Mouse (Mus musculus) gastrocnemius, postnatal 10 days (tissue): ENCODE data around the gene Tinag. TPM values are rescaled to one million over a fixed set of nuclear protein-coding genes. Genes with fewer than 3 reads are reported as not detected.
"Not testable (repeated sequence)": the region's sequence is repeated elsewhere in the genome, so short reads cannot be mapped to it uniquely, and the experiment has no call there.

Experiments
- DNase-seq: peaks from one replicate; pipeline ENCODE4 v3.0.0; 2021; ENCODE audit warnings: mixed read lengths
- long read RNA-seq, 2 experiments: library from polyadenylated mRNA; stranded (forward); transcript quantifications; one replicate each; pipeline ENCODE4 v2.0.0; 2021
- total RNA-seq, 2 experiments: library from RNA; stranded (reverse); gene quantifications; 2 replicates each; pipeline ENCODE4 v1.2.3; 2021

Tinag gene
- total RNA-seq: not detected
- long read RNA-seq, experiment 1: 0 reads
- long read RNA-seq, experiment 2: 0 reads

DNA sequence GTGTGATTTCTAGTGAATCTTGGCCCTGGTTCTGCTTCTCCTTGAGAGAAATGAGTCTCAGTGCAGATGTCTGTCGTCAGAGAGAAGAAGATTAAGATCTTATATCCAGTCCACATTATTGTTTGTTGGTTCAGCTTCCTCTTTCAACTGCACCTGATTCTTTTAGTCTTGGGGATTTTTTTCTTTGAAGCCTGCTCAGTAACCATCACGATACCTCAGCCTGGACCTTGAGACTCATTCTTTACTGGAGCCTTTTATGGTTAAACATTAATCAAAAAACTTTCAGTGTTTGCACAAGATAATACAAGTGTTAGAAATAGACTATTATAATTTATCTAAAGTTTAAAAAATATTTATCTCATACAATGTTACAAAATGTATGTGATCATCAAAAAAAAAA lies at the start of gene Tinag:
TSS of gene Tinag (minus strand) at position 210 of the 400 bp plus-strand sequence.
- no peak for DNase-seq

DNA sequence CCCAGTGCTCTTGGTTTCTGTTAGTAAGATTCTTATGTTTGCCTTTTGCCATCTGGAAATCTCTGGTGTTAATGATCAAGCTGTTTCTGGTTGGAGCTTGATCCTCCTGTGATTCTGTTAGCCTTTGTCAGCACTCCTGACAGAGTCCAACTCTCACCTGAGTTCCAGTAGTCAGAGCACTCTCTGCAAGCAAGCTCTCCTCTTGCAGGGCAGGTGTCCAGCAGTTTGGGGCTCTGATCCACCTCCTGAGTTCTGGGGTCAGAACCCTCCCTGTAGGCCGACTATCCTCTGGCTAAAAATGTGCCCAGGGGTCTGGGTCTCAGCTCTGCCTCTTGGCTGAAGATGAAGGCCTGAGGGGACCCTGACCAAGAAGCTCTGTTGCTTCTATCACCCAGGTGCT lies 37.6 kb upstream of the Tinag start:
- not testable (repeated sequence) for DNase-seq

DNA sequence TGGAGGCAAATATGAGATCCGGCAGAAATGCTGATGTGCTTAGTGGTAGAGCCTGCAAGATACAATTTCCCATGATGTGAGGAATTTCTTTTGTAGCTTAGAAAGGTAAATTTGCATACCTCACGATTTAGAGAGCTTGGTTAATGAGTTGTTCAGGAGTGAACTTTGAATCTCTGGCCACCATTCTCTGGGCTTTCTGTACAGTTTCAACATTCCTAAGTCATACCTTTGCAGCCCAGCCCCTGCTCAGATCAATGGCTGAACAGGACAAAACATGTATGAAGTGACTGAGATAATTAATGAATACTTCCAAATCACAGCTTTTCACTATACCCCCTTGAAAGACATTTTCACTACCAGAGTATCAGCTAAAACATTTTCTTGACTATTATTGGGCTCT lies 26.1 kb upstream of the Tinag start:
- no peak for DNase-seq

DNA sequence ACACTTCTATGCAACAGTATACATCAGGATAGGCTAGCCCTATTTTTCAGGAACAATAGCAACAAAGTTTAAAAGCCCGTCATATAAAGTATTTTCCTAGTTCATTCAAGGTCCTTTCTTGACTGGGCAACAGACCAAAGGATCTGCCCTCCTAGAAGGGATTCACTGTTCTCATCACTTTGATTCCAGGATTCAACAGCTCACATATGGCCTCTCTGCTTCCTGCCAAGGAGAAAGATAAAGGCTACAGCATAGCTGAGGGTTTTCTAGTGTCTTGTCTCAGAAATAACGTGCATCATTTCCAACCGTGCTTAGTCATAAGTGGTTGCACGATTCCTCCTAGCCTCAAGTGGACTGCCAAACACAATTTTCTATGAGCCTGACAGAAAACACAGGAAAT lies 11.0 kb upstream of the Tinag start:
- DNase-seq: no peak

DNA sequence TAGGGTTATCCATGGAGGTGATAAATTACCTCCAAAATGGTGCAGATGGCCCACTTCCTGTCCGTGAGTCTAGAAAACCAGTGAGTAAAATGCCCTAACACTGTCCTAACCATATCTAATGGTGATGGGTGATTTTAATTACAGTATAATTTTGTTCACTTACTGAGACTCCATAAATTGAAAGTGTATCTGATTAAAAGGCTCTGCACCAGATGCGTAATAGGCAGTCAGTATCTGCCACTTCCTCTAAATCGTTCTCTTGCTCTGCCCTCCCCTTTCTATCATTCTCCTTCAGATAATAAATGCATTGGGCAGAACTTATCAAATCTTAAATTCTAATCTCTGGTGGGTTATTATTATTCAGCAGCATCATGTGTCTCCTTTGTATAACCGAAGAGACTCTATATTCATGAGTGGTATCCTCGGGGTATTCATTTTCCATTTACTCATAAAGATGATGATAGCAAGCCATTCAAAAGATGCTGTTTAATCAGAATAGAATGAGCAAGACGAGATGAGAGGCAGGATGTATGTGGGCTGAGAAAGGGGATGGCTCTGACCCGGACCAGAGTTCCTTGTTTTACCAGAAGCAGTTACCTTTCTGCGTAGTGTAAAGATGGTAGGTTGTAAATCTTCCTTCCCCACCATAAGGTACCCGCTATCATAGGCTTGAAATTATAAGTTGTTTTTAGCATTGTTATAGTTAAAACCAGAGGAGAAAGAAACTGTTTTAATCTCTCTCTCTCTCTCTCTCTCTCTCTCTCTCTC lies 9.0 kb upstream of the Tinag start:
- no peak for DNase-seq

DNA sequence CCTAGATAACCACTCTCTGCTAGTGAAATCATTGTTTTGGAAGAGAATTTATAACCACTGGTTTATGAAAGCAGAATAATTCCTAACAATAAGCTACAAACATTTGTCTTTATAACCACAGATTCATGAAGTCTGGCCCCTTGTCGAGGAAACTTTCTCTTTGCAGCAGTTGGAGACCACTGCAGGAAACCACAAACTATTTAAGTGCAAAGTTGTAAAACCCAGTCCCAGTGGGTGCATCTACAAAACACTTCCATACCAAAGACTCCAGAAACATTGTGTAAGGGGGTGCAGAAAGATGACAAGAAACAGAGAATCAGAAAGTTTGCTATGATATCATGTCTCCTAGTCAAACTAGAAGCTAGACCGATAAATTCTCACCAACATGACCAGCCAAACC lies 5.8 kb upstream of the Tinag start:
- DNase-seq: no peak

DNA sequence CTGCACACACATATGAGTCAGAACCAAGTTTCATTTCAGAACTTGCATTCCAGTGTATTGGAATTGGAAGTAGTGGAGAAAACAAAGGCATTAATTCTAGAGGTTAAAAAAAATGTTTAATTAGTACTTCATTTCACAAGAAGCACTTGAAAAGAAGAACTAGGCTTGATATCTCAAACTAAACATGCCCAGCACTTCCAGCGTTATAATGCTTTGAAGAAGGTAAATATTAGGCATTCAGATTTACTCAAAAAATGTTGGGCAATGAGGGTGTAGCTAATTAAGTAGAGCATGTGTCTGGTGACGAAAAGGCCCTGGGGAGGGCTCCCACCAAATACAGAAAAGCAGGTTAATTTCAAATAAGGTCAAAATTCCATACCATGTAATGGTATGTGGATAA lies 4.1 kb upstream of the Tinag start:
- no peak for DNase-seq

DNA sequence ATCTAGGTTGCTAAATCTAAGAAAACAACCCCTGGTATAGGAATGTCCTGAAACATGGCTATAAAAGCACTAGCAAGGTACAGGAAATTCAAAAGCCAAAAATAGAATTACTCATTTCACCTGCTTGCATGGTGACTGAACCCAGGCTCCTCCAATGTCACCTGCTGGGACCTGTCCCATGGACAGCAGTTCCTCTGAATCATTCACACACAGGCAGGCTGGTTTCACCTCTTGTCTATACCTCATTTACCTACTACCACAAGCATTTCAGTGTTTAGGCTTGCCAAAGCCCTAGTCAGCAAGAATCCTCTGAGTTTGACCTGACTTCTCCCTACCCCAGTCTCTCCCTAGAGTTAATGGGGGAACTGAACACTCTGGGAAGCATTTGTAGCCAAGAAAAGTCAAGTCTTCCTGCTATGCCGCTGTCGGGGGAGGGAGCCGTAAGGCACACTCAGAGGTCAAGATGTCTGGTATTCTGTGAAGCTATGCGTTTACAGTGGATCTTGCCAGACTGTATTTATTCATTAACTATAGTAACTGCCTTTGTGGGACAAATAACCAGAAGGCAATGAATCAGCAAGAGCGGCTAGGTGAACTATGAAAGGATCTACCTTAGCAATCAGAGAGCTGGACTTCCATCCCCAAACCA lies 597 bp upstream of the Tinag start:
- DNase-seq: no peak

DNA sequence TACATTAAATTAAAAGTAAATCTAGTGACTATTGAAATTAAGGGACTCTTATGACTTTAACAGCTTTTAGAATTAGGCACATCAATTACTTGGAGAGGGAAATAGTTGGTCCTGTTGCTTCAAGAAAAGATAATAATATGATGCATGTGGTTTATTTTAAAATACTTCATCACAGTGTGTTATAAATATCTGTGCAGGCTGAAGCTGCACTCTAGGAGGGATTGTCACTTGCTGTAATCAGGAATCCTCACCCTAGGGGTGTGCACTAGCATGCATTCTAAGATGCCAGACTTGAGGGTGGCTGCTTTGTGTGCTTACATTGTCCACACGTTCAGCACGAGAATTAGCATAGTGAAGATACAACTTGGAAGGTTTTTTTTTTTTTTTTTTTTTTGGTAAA lies 10.2 kb downstream of the Tinag start:
- no peak for DNase-seq

DNA sequence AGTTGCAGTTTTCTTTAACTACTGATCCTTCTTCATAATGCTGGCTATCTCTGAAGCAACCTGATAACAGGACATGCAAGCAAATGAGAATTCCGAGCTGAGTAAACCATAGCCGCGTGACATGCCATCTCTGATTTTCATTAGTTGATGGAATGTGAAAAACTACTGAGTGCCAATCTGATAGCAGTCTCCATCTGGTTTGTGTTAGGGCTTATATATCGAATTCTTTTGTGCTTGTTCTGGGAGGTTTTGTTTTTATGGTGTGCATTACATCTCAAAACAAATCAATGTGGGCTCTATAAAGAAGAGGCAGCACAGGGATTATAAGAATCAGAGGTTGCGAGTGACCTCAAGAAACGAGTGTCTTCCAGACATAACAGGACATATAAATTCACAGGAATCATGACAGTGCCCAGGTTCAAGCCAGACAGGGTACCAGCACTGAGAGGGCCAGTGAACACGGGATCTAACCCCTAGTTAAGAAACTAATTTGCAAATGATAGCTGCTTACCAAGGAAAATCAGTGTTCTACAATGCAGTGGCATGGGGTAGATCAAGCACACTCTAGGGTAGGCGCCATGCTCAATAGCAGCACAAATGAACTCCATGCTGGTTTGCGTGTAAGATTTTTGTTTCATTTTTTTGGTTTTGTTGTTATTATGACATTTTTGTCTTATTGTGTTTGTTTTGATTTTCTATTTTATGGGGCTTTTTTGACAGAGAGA lies 13.0 kb downstream of the Tinag start:
- DNase-seq: no peak

DNA sequence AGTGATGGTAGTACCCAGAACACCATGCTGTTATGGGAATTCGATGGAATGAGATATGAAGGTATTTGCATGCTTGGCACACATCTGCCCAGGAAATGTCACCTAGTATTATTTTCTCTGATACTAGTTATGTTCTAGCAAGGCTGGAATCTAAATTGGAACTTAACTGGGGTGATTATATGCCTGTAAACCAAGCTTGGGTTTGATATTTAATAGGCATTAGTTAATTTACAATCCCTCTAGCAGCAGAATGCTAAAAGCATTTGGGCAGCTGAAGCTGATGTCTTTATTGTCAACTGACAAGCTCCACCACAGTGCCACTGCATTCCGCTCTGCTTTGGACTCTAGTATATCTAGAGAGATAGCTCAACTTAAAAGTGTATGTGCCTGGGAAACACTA lies 20.3 kb downstream of the Tinag start:
- no peak for DNase-seq

DNA sequence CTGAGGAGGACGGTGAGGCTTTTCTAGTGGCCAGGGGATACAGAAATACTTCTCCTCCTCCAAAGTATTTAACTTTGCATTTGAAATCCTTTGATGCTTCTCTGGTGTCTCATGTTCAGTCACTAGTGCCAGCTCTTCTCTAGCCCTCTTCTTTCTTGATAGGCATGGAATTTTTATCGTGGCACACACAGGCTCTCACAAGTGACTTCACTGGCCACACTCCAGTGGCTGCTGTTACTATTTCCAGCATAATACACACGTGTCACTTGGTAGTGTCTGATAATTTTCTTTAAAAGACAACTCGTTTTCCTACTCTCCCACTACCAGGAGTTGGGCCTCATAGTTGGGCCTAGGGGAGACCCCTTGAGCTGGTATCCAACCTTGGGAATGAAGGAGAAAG lies 26.7 kb downstream of the Tinag start:
- no peak for DNase-seq

DNA sequence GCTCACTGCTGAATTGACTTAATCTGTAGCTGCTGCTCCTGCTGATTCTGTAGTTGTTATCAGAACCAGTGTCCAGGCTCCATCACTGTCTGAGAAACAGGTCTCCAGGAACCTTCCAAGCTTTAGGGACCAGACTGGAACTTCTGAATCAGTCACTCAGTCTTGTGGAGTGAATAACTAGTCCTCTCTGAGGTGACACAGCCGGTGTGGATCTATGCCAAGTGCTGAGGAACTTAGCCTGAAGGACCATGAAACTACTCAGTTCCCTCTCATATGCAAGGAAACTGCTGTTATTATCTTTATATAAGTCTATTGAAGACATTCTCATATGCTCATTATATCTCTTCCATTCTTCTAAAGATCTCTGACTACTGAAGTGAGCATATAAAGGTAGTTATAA lies 49.6 kb downstream of the Tinag start:
- DNase-seq: no peak

DNA sequence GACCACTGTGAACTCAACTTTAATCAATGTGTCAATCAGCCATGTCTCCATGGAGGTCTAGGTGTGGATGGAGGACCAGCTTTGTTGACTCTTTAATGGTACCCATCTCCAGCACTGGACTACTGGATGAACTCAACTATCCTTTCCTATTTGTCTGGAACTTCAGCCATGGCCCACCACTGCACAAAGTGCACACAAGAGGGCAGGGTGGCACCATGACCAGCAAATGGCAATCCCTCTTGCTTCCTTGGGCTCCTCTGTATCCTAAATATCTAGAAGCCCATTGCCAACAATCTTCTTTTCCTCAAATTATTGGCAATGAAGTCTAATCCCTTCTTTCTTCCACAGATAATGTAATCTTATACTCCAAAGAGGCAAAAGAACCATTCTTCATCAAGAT lies 55.6 kb downstream of the Tinag start:
- peak; percentile 7 for DNase-seq

DNA sequence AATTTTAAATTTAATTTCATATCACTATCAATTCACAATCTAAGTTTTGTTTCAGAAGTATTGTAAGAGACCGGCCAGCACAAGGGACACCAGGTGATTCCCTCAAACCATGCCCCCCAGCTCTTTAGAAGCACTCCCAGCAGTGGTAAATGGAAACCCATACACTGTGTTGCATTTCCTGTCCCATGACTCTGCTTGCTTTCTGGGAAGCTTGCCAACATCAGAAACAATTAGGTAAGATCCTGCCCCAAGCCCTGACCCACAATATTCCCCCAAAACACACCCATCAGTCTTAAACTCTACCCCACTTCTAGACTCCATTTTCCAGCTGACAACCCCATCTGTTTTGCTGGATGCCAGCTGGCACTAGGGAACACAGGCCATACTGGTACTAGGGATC lies 110.8 kb downstream of the Tinag start:
- DNase-seq: no peak

DNA sequence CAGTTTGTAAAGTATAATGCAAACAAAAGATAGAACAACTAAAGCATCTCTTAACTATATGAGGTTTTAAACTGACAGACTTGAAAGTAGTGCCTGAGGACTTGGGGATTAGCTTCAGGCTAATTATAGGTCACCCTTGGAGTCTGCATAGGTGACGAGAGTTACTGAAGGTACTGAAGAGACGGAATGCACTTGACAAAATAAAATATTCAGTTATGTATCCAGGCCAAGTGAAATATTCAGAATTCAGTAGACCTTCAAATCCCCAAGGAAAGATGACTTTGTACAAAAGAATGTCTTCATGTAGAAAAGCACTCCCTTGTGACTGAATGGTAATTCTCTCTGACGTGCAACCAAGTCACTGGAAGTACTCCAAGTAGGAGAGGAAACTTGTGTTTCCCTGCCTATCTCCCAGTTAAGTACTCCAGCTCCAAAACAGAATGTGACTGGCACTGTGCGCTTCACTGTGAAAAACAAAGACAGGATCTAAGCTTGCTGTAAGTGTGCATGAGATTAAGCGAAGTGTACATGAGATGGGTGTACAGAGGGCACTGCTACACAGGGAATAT lies 130.4 kb downstream of the Tinag start:
- DNase-seq: no peak
